Mouse (Mus musculus): ENCODE measurements around the gene Manba.
"Not testable (repeated sequence)": the region's sequence is repeated elsewhere in the genome, so short reads cannot be mapped to it uniquely, and the experiment has no call there.

Manba gene

GRCm38 (mm10) chr3:135485128-135485899 lies at the start of gene Manba:
Gene Manba, plus strand, starts transcription at chr3:135485611.
- DNase-seq, result peak; percentile 75

GRCm38 (mm10) chr3:135436901-135437616 lies 48.4 kb upstream of the Manba start:
- DNase-seq, result no peak

DNA sequence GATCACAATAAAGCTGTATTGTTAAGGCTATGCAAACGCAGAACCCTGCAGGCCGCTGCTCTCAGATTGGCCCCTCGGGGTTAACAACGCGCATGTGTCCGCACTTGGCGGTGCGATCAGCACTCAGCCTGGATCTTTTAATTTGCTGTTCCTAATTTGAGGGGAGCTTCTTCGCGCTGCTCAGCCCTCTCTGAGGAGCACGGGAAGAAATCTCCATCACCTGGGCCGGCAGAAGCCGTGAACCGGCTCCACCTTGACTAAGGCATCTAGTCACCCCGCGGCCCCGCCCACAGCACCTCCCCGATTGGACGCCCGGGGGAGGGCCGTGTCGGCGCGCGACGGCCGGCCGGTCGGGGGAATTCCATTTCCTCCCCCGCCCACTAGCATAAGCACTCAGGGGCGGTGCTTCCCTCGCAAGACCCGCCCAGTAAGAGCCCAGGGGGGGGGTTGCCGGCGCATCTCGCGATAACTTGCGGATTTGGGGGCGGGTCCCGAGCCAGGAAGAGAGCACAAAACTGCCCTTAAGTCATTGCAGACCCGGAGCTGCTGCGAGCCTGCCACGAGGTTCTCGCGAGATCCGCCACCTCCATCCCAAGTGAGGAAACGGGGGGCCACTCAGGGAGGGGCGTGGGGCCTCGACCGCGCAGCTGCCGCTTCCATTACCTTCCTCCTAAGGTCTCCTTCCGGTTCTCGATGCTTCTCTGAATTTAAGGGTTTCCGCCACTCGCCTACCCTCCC lies 47.5 kb upstream of the Manba start, which contains the start of gene Ube2d3:
Gene Ube2d3, plus strand, starts transcription at position 392 of the 738 bp plus-strand sequence.
- DNase-seq, result peak; percentile 99

GRCm38 (mm10) chr3:135438531-135438912 lies 46.9 kb upstream of the Manba start:
- DNase-seq, result peak; percentile 93

GRCm38 (mm10) chr3:135438913-135439531 lies 46.4 kb upstream of the Manba start:
- peak; percentile 72 for DNase-seq

DNA sequence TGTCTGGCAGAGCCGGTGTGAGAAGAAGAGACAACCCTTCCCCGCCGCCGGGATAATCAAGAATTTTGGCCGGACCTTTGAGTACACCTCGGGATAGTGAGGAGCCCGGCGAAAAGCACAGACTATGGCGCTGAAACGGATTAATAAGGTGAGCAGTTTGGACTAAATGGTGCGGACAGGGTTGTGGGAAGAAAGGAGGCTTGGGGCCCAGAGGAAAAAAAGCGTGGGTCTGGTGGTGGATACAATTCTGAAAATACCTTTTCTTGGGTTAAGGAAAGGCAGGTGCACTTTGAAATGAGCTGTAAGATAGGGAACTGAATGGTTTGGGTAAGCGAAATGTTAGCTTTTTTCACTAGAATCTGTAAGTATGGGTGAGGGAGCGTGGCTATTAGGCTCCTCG lies 45.8 kb upstream of the Manba start:
- no peak for DNase-seq

GRCm38 (mm10) chr3:135440221-135440620 lies 45.2 kb upstream of the Manba start:
- no peak for DNase-seq

DNA sequence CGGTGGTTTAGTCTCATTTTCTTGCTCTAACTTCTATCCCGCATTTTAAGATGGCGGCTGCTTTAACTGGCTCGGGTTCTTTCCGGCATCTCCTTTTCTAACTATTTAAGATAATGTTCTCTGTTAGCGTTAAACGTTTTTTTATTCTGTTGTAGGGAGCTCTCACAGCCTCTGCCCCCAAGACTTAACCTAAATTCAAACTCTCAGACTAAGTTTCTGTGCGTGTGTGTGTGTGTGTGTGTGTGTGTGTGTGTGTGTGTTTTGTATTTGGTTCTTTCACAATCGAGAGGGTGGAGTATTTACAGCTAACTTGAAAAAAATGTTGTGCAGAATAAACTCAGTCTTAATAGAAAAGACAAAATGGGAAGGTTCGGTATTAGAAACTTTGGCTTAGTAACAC lies 44.8 kb upstream of the Manba start:
- DNase-seq, result no peak

DNA sequence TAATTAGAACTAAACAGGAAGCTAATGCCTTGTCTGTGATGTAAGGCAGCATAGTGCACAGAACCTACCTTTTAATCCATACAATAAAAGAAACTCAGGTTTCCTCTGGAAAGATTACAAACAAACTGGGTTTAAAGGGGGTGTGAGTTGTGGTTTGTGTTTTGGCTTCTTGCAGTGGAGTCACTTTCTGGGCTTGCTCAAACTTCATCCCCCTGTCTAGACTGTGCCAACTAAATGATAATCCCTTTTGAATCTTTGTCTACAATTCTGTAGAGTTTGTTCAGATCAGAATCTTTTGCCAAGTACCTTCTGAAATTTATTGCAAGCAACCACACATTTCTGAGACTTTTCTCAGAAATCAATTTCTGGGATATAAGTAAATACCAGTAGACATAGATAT lies 40.5 kb upstream of the Manba start:
- DNase-seq, result no peak

DNA sequence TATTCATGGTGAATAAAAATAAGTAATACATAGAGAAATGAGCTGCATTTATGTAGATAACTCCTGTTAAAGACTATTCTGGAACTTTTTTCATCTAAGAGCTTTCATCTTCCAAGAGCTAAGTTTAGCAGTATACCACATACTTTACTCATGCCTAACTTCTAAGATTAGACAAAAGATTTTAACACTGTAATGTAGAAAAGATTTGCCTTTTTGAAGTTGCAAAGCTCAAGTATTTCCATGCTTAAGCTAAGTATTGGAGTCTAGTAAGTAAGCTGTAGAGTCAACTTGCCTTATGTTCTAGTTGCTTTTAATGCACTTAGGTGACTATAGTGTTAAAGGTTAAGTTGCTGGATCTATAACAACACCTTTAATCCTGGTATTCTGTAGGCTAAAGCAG lies 26.4 kb upstream of the Manba start:
- DNase-seq, result no peak

GRCm38 (mm10) chr3:135468402-135468801 lies 17.0 kb upstream of the Manba start:
- DNase-seq, result no peak

GRCm38 (mm10) chr3:135469146-135469545 lies 16.3 kb upstream of the Manba start:
- DNase-seq, result no peak

DNA sequence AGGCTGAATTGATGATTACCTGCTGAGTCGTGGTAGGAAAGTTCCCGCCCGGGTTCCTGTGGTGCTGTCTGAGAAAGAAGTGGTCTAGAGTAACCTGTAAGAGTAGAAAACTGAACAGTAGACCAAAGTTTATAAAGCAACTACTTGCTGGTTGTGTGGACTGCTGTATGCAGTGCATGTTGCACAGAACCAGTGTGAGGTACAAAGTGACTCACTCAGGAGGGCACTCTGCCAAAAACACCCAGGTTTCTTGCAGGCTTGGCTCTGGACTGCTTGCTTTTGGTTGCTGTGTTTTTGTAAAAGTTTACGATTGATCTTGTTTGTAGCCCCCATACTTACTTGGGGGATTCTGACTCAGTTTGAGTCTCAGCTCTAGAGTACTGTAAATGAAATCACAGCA lies 15.4 kb upstream of the Manba start:
- peak; percentile 83 for DNase-seq

DNA sequence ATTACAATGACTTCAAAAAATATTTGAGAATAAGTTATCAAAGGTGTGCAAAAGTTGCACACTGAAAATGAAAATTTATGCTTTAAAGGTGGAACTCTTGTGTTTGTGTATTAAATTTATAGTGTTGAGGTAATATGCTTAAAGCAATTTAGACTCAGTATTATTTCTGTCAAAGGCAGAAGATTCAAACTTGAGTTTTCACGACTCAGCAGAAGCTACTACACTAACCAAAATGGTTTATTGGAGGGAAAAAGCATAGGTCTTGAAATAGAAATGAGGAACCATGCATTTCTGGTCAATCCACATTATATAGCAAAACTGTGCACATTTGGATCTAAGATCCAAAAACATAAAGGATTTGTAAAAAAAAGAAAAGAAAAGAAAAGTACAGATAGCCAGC lies 14.6 kb upstream of the Manba start:
- no peak for DNase-seq

DNA sequence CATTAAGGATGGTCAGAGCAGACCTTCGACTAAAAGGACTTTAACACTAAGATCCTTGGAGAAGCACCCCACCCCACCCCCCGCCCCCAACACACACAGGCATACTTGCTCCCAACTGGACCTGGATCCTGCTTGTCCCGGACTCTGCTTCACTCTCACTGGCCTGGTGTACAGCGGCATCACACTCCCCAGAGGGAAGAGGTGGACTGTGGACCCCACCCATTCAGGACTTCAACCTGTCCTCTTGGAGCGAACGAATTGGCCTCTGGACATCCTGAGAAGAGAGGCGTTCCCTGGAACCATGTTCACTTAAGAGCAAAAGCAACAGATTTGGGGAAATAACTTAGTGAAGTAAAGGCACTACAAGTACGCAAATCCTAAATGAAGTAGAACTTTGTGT lies 10.4 kb upstream of the Manba start:
- no peak for DNase-seq

DNA sequence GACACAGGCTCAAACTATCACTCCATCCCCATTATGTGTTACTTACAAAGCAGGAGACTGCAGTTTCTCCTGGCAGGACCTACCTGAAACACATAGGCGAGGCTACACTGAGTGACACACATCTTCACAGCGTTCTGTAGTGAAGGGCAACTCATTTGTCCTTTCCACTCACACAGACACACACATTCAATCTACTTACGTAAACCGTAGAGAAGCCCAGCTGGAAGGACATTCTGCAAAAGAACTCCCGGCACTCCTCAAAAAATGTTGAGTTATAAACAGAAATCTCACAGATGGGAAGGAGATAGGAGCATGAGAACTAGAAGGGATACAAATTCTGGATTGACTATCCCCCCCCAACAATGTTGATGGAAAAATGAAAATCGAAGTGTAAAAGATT lies 9.1 kb upstream of the Manba start:
- DNase-seq, result peak; percentile 38

- no peak for DNase-seq
Measured at GRCm38 (mm10) chr3:135476977-135477376, 8.4 kb upstream of the Manba start.

DNA sequence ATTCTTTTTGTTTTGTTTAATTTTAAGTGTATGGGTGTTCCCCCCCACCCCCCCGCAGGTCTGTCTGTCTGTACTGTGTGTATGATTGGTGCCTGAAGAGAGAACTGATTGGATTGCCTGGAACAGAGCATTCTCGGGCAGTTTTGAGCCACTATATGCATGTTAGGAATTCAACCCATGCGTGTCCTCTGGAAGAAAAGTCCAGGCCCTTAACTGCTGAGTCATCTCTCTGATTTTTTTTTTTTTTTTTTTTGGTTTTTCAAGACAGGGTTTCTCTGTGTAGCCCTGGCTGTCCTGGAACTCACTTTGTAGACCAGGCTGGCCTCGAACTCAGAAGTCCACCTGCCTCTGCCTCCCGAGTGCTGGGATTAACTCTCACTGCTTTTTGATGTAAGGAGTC lies 6.3 kb upstream of the Manba start:
- not testable (repeated sequence) for DNase-seq

DNA sequence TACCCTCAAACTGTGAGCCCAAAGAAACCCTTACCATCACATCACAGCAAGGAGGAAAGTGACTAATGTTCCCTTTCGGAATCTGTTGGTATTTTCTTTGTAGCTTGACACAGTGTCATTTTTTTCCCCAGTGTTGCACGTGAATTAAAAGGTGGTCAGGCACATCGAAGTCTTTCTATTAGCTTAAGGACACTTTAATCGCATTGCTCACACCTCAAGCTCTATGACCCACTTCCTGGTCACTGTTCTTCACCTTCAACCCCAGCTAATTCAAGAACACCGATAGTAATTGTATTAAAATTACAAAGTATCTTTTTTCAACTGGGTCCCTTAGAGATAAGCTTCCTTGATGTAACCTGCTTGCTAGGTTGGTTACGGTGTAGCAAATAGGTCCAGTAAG lies 4.6 kb upstream of the Manba start:
- no peak for DNase-seq

DNA sequence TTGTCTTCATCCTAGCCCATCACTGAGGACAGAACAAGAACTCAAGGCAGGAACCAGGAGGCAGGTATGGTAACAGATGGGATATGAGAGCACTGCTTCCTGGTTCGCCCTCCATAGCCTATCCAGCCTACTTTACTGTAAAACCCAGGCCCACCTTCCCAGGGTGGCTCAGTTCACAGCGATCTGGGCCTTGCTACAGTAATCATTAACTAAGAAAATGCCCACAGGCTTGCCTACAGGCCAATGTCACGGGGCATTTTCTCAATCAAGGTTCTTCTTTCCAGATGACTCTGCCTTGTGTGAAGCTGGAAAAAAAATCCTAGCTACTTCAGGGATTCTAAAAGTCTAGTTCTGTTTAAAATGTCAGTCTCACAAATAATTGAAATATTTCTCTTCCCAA lies 3.8 kb upstream of the Manba start:
- no peak for DNase-seq

- DNase-seq, result not testable (repeated sequence)
Measured at GRCm38 (mm10) chr3:135484650-135485049, 761 bp upstream of the Manba start.

- no peak for DNase-seq
Measured at GRCm38 (mm10) chr3:135485900-135486241, 460 bp downstream of the Manba start.

DNA sequence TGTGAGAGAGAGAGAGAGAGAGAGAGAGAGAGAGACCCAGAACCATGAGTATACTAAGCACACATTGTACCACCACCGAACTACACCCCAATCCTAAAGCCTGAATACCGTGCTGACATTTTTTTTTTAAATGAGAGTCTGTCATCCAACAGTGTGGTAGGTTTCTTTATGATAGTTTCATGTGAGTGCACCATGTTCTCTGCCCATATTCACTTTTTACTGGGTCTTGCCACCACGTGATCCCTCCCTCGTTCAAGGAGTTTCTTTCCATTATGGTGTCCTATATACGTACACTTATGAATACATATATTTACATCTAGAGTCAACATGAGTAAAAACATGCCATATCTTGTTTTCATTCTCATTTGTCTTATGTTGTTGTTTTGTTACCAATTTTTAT lies 940 bp downstream of the Manba start:
- DNase-seq, result no peak
